27 mouse cellular contexts compared by ENCODE assay signal in the genomic region with DNA sequence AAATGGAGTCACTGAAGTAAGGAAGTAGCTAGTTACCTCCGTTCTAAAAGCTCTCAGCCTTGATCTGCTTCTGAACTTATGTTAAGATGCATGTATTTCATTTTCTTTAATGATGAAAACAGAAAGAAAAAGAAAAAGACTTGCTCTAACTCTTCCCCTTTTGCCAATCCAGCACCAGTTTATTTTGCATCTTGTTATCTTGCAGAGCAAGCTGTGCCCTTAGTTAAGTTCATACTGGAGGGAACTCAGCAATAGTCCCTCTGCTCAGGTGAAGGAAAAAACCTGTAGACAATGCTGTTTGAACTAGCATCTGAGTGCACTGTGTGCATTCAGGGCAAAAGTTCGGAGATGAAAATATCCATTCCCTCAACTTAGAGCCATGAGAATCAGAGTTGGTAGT.
DNase-seq lines count a peak whose midpoint lies in the region; ATAC-seq and TF ChIP-seq lines count a peak whose summit lies in the region.
"Had no signal": no experiment of that assay in that cellular context is flagged by ENCODE, and none has a peak within 500 bp of the region (broad histone marks: within the 10 kb centered on the region; RNA-seq: fewer than 3 reads in every experiment).

No protein-coding gene starts in this region.

- ATAC-seq in kidney, embryonic 15.5 days (replicated peaks; ENCODE audit: low FRiP score): no peak
- ATAC-seq in erythroblast, adult 5-6 weeks (replicated peaks; ENCODE audit: low FRiP score, poor library complexity, severe bottlenecking): peak; percentile 58; the same call in 1 of the 2 replicates
- peak; percentile 70; the same call in 1 of the 2 replicates for ATAC-seq in megakaryocyte-erythroid progenitor cell, adult 5-6 weeks (replicated peaks; ENCODE audit: low FRiP score, low TSS enrichment, poor library complexity, severe bottlenecking)
- ATAC-seq in intestine, postnatal 0 days: no peak
- ATAC-seq in midbrain, embryonic 16.5 days: no peak
- ATAC-seq: CD4-positive, CD25-positive, alpha-beta regulatory T cell, adult 4 months; forebrain, embryonic 14.5 days; forebrain, embryonic 16.5 days had no signal

- peak overlapping the region; percentile 32; the same call in 1 of the 2 replicates for H3K27ac ChIP-seq in kidney, embryonic 15.5 days
- H3K27ac ChIP-seq in intestine, postnatal 0 days (ENCODE audit: low read depth, low read length): no peak overlapping the region
- H3K27ac ChIP-seq in midbrain, embryonic 16.5 days (ENCODE audit: low read length): no peak overlapping the region
- H3K27ac ChIP-seq: embryonic facial prominence, embryonic 10.5 days; embryonic facial prominence, embryonic 12.5 days; forebrain, embryonic 10.5 days; forebrain, embryonic 12.5 days had no signal

- H3K4me3 ChIP-seq in kidney, embryonic 15.5 days (replicated peaks): no peak overlapping the region
- no peak overlapping the region for H3K4me3 ChIP-seq in intestine, postnatal 0 days (ENCODE audit: low read depth, low read length)
- H3K4me3 ChIP-seq in midbrain, embryonic 16.5 days (ENCODE audit: low read depth, low read length): no peak overlapping the region
- H3K4me3 ChIP-seq: embryonic facial prominence, embryonic 10.5 days; embryonic facial prominence, embryonic 12.5 days; erythroblast, embryonic 14.5 days; forebrain, embryonic 10.5 days; forebrain, embryonic 12.5 days had no signal

- no peak overlapping the region for H3K4me2 ChIP-seq in kidney, embryonic 15.5 days
- no peak overlapping the region for H3K4me2 ChIP-seq in intestine, postnatal 0 days (replicated peaks; ENCODE audit: low read depth)
- H3K4me2 ChIP-seq in midbrain, embryonic 16.5 days (ENCODE audit: low read length): no peak overlapping the region
- H3K4me2 ChIP-seq: embryonic facial prominence, embryonic 12.5 days; forebrain, embryonic 12.5 days had no signal

- no peak for TF ChIP-seq CTCF in intestine, postnatal 0 days (IDR thresholded peaks at IDR 0.05; ENCODE audit: low read depth)

- DNase-seq in kidney, adult 18-20 months: no peak
- DNase-seq in MEL-GATA-1-ER (ENCODE audit: extremely low read depth, low read depth): peak; percentile 31
- DNase-seq in heart, postnatal 4 days: no peak
- DNase-seq: adrenal gland, adult 2 months; adrenal gland, postnatal 10 days; adrenal gland, postnatal 25 days; B cell, adult 2 months; cerebellum, adult 11 months; cerebellum, adult 18-20 months; cerebellum, adult 8-10 months; cerebellum, adult 9-11 months; cerebellum, postnatal 14 days; cerebellum, postnatal 36 days had no signal

- H3K36me3 ChIP-seq in kidney, embryonic 15.5 days: no peaks in the 10 kb centered on the region
- no peaks in the 10 kb centered on the region for H3K36me3 ChIP-seq in intestine, postnatal 0 days (ENCODE audit: control insufficient read depth, insufficient read depth)
- no peaks in the 10 kb centered on the region for H3K36me3 ChIP-seq in midbrain, embryonic 16.5 days (ENCODE audit: control insufficient read depth, insufficient read depth, low read length)
- H3K36me3 ChIP-seq: embryonic facial prominence, embryonic 10.5 days; embryonic facial prominence, embryonic 12.5 days; forebrain, embryonic 10.5 days; forebrain, embryonic 12.5 days had no signal

- H3K27me3 ChIP-seq in kidney, embryonic 15.5 days: no peaks in the 10 kb centered on the region
- H3K27me3 ChIP-seq in intestine, postnatal 0 days (replicated peaks; ENCODE audit: control insufficient read depth, insufficient read depth, low read length): no peaks in the 10 kb centered on the region
- H3K27me3 ChIP-seq in midbrain, embryonic 16.5 days (ENCODE audit: control insufficient read depth, insufficient read depth, low read depth, low read length): no peaks in the 10 kb centered on the region
- H3K27me3 ChIP-seq: CH12.LX; embryonic facial prominence, embryonic 12.5 days; forebrain, embryonic 12.5 days had no signal

- whole genome bisulfite sequencing in kidney, embryonic 15.5 days: 65% methylated on average over 2 of the region's 2 CpGs
- WGBS in intestine, postnatal 0 days: 74% methylated on average over 2 of the region's 2 CpGs
- WGBS in midbrain, embryonic 16.5 days: 75% methylated on average over 2 of the region's 2 CpGs

- no peaks in the 10 kb centered on the region for H3K9me3 ChIP-seq in kidney, embryonic 15.5 days (replicated peaks)
- no peaks in the 10 kb centered on the region for H3K9me3 ChIP-seq in intestine, postnatal 0 days (ENCODE audit: control insufficient read depth)
- no peaks in the 10 kb centered on the region for H3K9me3 ChIP-seq in midbrain, embryonic 16.5 days (replicated peaks; ENCODE audit: control insufficient read depth, low read length, poor library complexity, severe bottlenecking)
- H3K9me3 ChIP-seq: embryonic facial prominence, embryonic 10.5 days; embryonic facial prominence, embryonic 12.5 days; forebrain, embryonic 10.5 days; forebrain, embryonic 12.5 days had no signal

- H3K9ac ChIP-seq in kidney, embryonic 15.5 days: no peak overlapping the region
- no peak overlapping the region for H3K9ac ChIP-seq in intestine, postnatal 0 days (ENCODE audit: low read depth, low read length)
- H3K9ac ChIP-seq in midbrain, embryonic 16.5 days (ENCODE audit: low read depth, low read length): no peak overlapping the region
- H3K9ac ChIP-seq: embryonic facial prominence, embryonic 12.5 days; forebrain, embryonic 12.5 days had no signal

- no peaks in the 10 kb centered on the region for H3K4me1 ChIP-seq in kidney, embryonic 15.5 days
- no peaks in the 10 kb centered on the region for H3K4me1 ChIP-seq in intestine, postnatal 0 days (replicated peaks; ENCODE audit: control insufficient read depth, insufficient read depth, low read length)
- H3K4me1 ChIP-seq in midbrain, embryonic 16.5 days (ENCODE audit: control insufficient read depth, insufficient read depth, low read length): no peaks in the 10 kb centered on the region
- H3K4me1 ChIP-seq: embryonic facial prominence, embryonic 10.5 days; embryonic facial prominence, embryonic 12.5 days; forebrain, embryonic 10.5 days; forebrain, embryonic 12.5 days had no signal

Comparison
In these comparisons a context has a peak if more than half of its experiments do, and no peak if none do; other contexts are left out.
1. ATAC-seq: peak in erythroblast, adult 5-6 weeks (single experiment) and megakaryocyte-erythroid progenitor cell, adult 5-6 weeks (single experiment); none in kidney, embryonic 15.5 days (single experiment), intestine, postnatal 0 days (single experiment) and midbrain, embryonic 16.5 days (single experiment).